Mouse (Mus musculus): ENCODE results near the gene Pgpep1. TPM values are rescaled to one million over a fixed set of nuclear protein-coding genes. Genes with fewer than 3 reads are reported as not detected.

The Pgpep1 gene
- total and polyA plus RNA-seq, 2 experiments, result 42.6 to 91.3 TPM

DNA sequence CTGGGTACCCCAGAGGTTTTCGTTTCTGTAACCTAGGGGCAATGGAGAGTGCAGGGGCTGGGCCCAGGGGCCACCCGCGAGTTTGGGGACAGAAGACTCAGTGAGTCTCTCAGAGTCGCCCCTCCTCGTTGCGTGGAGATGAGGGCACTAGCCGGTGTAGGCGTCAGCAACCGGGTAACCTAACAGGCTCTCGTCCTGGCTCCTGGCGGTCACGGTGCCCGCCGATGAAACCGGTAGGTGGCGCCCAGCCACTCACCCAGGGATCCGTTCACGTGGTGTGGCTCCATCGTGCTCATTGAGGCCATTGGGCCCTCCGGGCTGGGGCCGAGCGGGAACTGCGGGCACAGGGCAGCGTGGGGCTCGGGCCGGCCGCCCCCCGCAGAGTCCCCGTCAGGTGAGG, 61.9 kb downstream of the Pgpep1 start:
- Histone ChIP-seq H3K4me3 (ENCODE audit: insufficient read depth, low read depth, low read length) (no peak overlapping the region), H3K9ac (ENCODE audit: low read depth, low read length) (no peak overlapping the region), H3K79me2 (ENCODE audit: control insufficient read depth, insufficient read depth, low read length) (no peaks in the 10 kb centered on the region), H3K36me3 (ENCODE audit: control insufficient read depth, insufficient read depth, low read length) (no peaks in the 10 kb centered on the region), H3K4me1 (ENCODE audit: control insufficient read depth, insufficient read depth, low read length) (peaks cover 5% of the 10 kb centered on the region; the same call in 1 of the 2 replicates), H3K27me3 (ENCODE audit: control insufficient read depth, insufficient read depth, low read length) (no peaks in the 10 kb centered on the region), H3K27ac (replicated peaks; ENCODE audit: insufficient read depth, low read depth, low read length) (no peak overlapping the region)
- TF ChIP-seq POLR2A (IDR thresholded peaks at IDR 0.05; ENCODE audit: extremely low read depth, insufficient read depth, low read length) (no peak), CTCF (IDR thresholded peaks at IDR 0.05; ENCODE audit: low read depth, low read length) (peak; percentile 85)
- WGBS, result 20% methylated on average over 29 of the region's 29 CpGs
- DNase-seq (ENCODE audit: extremely low read depth, low read depth, low spot score), result peak; percentile 43

DNA sequence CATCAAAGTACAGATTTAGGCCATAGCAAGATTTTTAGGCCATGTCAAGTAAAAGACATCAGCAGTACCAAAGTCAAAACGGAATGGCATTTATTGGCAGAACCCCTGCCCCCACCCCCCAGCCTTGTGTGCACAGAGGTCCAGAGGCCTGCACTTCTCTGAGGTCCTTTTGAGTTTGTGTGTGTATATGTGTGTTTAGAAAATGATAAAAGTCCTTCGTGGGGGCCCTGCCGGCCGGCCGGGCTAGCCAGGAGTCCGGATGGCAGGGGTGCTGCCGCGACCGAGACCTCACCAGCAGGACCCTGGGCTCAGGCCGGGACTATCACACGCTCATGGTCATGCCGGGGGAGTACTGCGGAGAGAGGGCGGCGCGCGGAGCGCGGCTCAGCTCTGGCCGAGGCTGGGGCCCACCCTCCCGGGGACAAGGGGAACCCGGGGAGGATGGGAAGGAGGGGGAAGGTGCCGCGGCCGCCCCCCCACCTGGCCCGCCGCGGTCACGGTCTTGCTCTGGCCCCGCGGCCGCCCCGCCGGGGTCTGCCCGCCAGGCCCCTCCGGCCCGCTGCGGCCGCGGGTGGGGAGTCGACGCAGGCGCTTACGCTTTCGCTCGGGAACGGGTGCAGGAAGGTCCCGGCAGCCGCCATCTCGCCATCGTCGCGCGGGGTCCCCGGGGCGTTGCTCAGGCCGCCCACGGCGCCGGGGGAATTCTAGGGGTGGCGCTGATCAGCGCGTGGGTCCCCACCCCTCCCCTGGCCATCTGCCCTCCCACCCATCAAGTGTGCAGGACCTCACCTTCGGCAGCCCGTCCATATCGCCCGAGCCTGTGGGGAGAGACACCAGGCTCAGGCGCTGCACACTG, 62.5 kb downstream of the Pgpep1 start:
- Histone ChIP-seq H3K4me1 (ENCODE audit: control insufficient read depth, insufficient read depth, low read length) (peaks cover 11% of the 10 kb centered on the region), H3K27ac (replicated peaks; ENCODE audit: insufficient read depth, low read depth, low read length) (no peak overlapping the region), H3K4me3 (ENCODE audit: insufficient read depth, low read depth, low read length) (no peak overlapping the region; the same call in 1 of the 2 replicates), H3K79me2 (ENCODE audit: control insufficient read depth, insufficient read depth, low read length) (no peaks in the 10 kb centered on the region), H3K27me3 (ENCODE audit: control insufficient read depth, insufficient read depth, low read length) (no peaks in the 10 kb centered on the region), H3K9ac (ENCODE audit: low read depth, low read length) (no peak overlapping the region), H3K36me3 (ENCODE audit: control insufficient read depth, insufficient read depth, low read length) (no peaks in the 10 kb centered on the region)
- WGBS, result 43% methylated on average over 68 of the region's 68 CpGs
- DNase-seq (ENCODE audit: extremely low read depth, low read depth, low spot score), result no peak
- TF ChIP-seq CTCF (IDR thresholded peaks at IDR 0.05; ENCODE audit: low read depth, low read length), result no peak
- TF ChIP-seq POLR2A (IDR thresholded peaks at IDR 0.05; ENCODE audit: extremely low read depth, insufficient read depth, low read length), result no peak

DNA sequence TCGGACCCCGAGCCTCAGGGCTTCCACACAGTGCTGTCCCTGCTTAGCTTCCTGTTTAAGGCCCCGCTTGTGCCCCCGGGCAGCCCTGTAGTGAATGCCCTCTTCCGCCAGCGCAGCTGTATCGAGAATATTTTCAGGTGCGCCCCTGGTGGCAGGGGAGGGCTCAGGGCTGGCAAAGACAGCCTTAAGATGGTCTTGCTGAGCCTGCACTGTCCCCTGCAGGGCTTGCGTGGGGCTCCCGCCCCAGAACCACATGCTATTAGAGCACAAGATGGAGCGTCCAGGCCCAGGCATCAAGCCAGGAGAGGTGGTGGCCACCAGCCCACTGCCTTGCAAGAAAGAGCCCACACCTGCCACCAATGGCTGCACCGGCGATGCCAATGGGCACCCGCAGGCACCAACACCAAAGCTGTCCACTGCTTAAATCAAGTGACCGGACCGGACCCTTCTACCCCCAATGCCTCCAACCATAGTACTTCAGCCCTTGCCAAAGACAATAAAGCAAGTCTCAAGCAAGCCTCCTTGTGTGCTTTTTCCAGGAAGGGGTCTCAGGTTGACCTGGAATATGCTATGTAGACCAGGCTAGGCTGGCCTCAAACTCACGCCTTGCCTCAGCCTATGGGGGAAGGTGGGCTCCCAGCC, 63.3 kb downstream of the Pgpep1 start:
- Histone ChIP-seq H3K36me3 (ENCODE audit: control insufficient read depth, insufficient read depth, low read length) (no peaks in the 10 kb centered on the region), H3K27ac (replicated peaks; ENCODE audit: insufficient read depth, low read depth, low read length) (no peak overlapping the region), H3K4me3 (ENCODE audit: insufficient read depth, low read depth, low read length) (no peak overlapping the region), H3K27me3 (ENCODE audit: control insufficient read depth, insufficient read depth, low read length) (no peaks in the 10 kb centered on the region), H3K9ac (ENCODE audit: low read depth, low read length) (no peak overlapping the region), H3K79me2 (ENCODE audit: control insufficient read depth, insufficient read depth, low read length) (no peaks in the 10 kb centered on the region), H3K4me1 (ENCODE audit: control insufficient read depth, insufficient read depth, low read length) (peaks cover 15% of the 10 kb centered on the region)
- WGBS, result 97% methylated on average over 17 of the region's 17 CpGs
- TF ChIP-seq CTCF (IDR thresholded peaks at IDR 0.05; ENCODE audit: low read depth, low read length), result no peak
- TF ChIP-seq POLR2A (IDR thresholded peaks at IDR 0.05; ENCODE audit: extremely low read depth, insufficient read depth, low read length), result no peak
- DNase-seq (ENCODE audit: extremely low read depth, low read depth, low spot score), result no peak

Other genes starting within 250 kb of the Pgpep1 start
- gene Crtc1, start 220.8 kb downstream of the Pgpep1 start, total RNA-seq (2014; rRNA removed), result 1.2 and 1.9 TPM in 2 replicates
- 6.9 and 8.2 TPM in 2 replicates for gene Crtc1, start 220.8 kb downstream of the Pgpep1 start, polyA plus RNA-seq (2012; rRNA removed)
- gene Klhl26, start 183.4 kb downstream of the Pgpep1 start, total RNA-seq (2014; rRNA removed), result 3.5 and 4.5 TPM in 2 replicates
- 13.7 and 15.3 TPM in 2 replicates for gene Klhl26, start 183.4 kb downstream of the Pgpep1 start, polyA plus RNA-seq (2012; rRNA removed)
- gene Tmem59l, start 173.0 kb downstream of the Pgpep1 start, total RNA-seq (2014; rRNA removed), result 0.34 TPM in 1 of 2 replicates, not detected in the other
- gene Tmem59l, start 173.0 kb downstream of the Pgpep1 start, polyA plus RNA-seq (2012; rRNA removed), result 0.10 TPM in 1 of 2 replicates, not detected in the other
- gene Crlf1, start 167.2 kb downstream of the Pgpep1 start, total RNA-seq (2014; rRNA removed), result not detected in 2 replicates
- not detected in 2 replicates for gene Crlf1, start 167.2 kb downstream of the Pgpep1 start, polyA plus RNA-seq (2012; rRNA removed)
- 60.8 and 75.2 TPM in 2 replicates for gene Rex1bd, start 153.6 kb downstream of the Pgpep1 start, total RNA-seq (2014; rRNA removed)
- gene Rex1bd, start 153.6 kb downstream of the Pgpep1 start, polyA plus RNA-seq (2012; rRNA removed), result 141 and 152 TPM in 2 replicates
- gene Uba52, start 149.6 kb downstream of the Pgpep1 start, total RNA-seq (2014; rRNA removed), result 750 and 1,062 TPM in 2 replicates
- gene Uba52, start 149.6 kb downstream of the Pgpep1 start, polyA plus RNA-seq (2012; rRNA removed), result 596 and 770 TPM in 2 replicates
- 271 and 321 TPM in 2 replicates for gene Fkbp8, start 132.7 kb downstream of the Pgpep1 start, total RNA-seq (2014; rRNA removed)
- 455 and 489 TPM in 2 replicates for gene Fkbp8, start 132.7 kb downstream of the Pgpep1 start, polyA plus RNA-seq (2012; rRNA removed)
- gene Kxd1, start 132.4 kb downstream of the Pgpep1 start, total RNA-seq (2014; rRNA removed), result 36.7 and 42.6 TPM in 2 replicates
- 68.4 and 72.3 TPM in 2 replicates for gene Kxd1, start 132.4 kb downstream of the Pgpep1 start, polyA plus RNA-seq (2012; rRNA removed)
- gene Ell, start 120.9 kb downstream of the Pgpep1 start, total RNA-seq (2014; rRNA removed), result 10.0 and 13.6 TPM in 2 replicates
- gene Ell, start 120.9 kb downstream of the Pgpep1 start, polyA plus RNA-seq (2012; rRNA removed), result 19.6 and 25.0 TPM in 2 replicates
- 3.2 and 6.4 TPM in 2 replicates for gene Isyna1, start 66.0 kb downstream of the Pgpep1 start, total RNA-seq (2014; rRNA removed)
- gene Isyna1, start 66.0 kb downstream of the Pgpep1 start, polyA plus RNA-seq (2012; rRNA removed), result 9.4 and 16.6 TPM in 2 replicates
- 2.3 and 5.0 TPM in 2 replicates for gene Ssbp4, start 51.5 kb downstream of the Pgpep1 start, total RNA-seq (2014; rRNA removed)
- gene Ssbp4, start 51.5 kb downstream of the Pgpep1 start, polyA plus RNA-seq (2012; rRNA removed), result 13.5 and 16.4 TPM in 2 replicates
- gene Lrrc25, start 44.2 kb downstream of the Pgpep1 start, total RNA-seq (2014; rRNA removed), result 1.4 and 2.3 TPM in 2 replicates
- 2.5 and 7.0 TPM in 2 replicates for gene Lrrc25, start 44.2 kb downstream of the Pgpep1 start, polyA plus RNA-seq (2012; rRNA removed)
- 5.8 and 12.6 TPM in 2 replicates for gene Gdf15, start 27.9 kb downstream of the Pgpep1 start, total RNA-seq (2014; rRNA removed)
- 23.8 and 27.7 TPM in 2 replicates for gene Gdf15, start 27.9 kb downstream of the Pgpep1 start, polyA plus RNA-seq (2012; rRNA removed)
- gene Lsm4, start 12.9 kb upstream of the Pgpep1 start, total RNA-seq (2014; rRNA removed), result 30.8 and 35.4 TPM in 2 replicates
- 35.4 and 51.8 TPM in 2 replicates for gene Lsm4, start 12.9 kb upstream of the Pgpep1 start, polyA plus RNA-seq (2012; rRNA removed)
- gene Jund, start 38.6 kb upstream of the Pgpep1 start, total RNA-seq (2014; rRNA removed), result 26.6 and 36.6 TPM in 2 replicates
- gene Jund, start 38.6 kb upstream of the Pgpep1 start, polyA plus RNA-seq (2012; rRNA removed), result 111 and 120 TPM in 2 replicates
- gene Iqcn, start 43.1 kb upstream of the Pgpep1 start, total RNA-seq (2014; rRNA removed), result not detected in 2 replicates
- gene Iqcn, start 43.1 kb upstream of the Pgpep1 start, polyA plus RNA-seq (2012; rRNA removed), result not detected in 2 replicates
- 0.28 and 0.54 TPM in 2 replicates for gene Gm3336, start 58.2 kb upstream of the Pgpep1 start, total RNA-seq (2014; rRNA removed)
- 0.11 and 1.0 TPM in 2 replicates for gene Gm3336, start 58.2 kb upstream of the Pgpep1 start, polyA plus RNA-seq (2012; rRNA removed)
- gene Pde4c, start 63.3 kb upstream of the Pgpep1 start, total RNA-seq (2014; rRNA removed), result 10.6 and 16.3 TPM in 2 replicates
- 26.5 and 28.0 TPM in 2 replicates for gene Pde4c, start 63.3 kb upstream of the Pgpep1 start, polyA plus RNA-seq (2012; rRNA removed)
- gene Rab3a, start 94.3 kb upstream of the Pgpep1 start, total RNA-seq (2014; rRNA removed), result 2.7 and 4.1 TPM in 2 replicates
- gene Rab3a, start 94.3 kb upstream of the Pgpep1 start, polyA plus RNA-seq (2012; rRNA removed), result 10.4 and 11.9 TPM in 2 replicates
- gene Mpv17l2, start 100.6 kb upstream of the Pgpep1 start, total RNA-seq (2014; rRNA removed), result 13.7 and 20.9 TPM in 2 replicates
- 33.9 and 39.3 TPM in 2 replicates for gene Mpv17l2, start 100.6 kb upstream of the Pgpep1 start, polyA plus RNA-seq (2012; rRNA removed)
- gene Pik3r2, start 116.3 kb upstream of the Pgpep1 start, total RNA-seq (2014; rRNA removed), result 7.7 and 10.9 TPM in 2 replicates
- gene Pik3r2, start 116.3 kb upstream of the Pgpep1 start, polyA plus RNA-seq (2012; rRNA removed), result 38.2 and 53.9 TPM in 2 replicates
- 14.8 and 16.7 TPM in 2 replicates for gene Mast3, start 144.7 kb upstream of the Pgpep1 start, total RNA-seq (2014; rRNA removed)
- 21.2 and 29.0 TPM in 2 replicates for gene Mast3, start 144.7 kb upstream of the Pgpep1 start, polyA plus RNA-seq (2012; rRNA removed)
- gene Il12rb1, start 148.1 kb upstream of the Pgpep1 start, total RNA-seq (2014; rRNA removed), result 0.37 and 0.40 TPM in 2 replicates
- gene Il12rb1, start 148.1 kb upstream of the Pgpep1 start, polyA plus RNA-seq (2012; rRNA removed), result 0.34 and 0.60 TPM in 2 replicates
- 15.6 and 33.8 TPM in 2 replicates for gene Arrdc2, start 179.3 kb upstream of the Pgpep1 start, total RNA-seq (2014; rRNA removed)
- 25.7 and 29.5 TPM in 2 replicates for gene Arrdc2, start 179.3 kb upstream of the Pgpep1 start, polyA plus RNA-seq (2012; rRNA removed)
- 6.2 and 6.4 TPM in 2 replicates for gene Kcnn1, start 202.9 kb upstream of the Pgpep1 start, total RNA-seq (2014; rRNA removed)
- 8.4 and 10.6 TPM in 2 replicates for gene Kcnn1, start 202.9 kb upstream of the Pgpep1 start, polyA plus RNA-seq (2012; rRNA removed)
- gene Ccdc124, start 213.5 kb upstream of the Pgpep1 start, total RNA-seq (2014; rRNA removed), result 17.2 and 22.1 TPM in 2 replicates
- 34.0 and 34.4 TPM in 2 replicates for gene Ccdc124, start 213.5 kb upstream of the Pgpep1 start, polyA plus RNA-seq (2012; rRNA removed)
- not detected in 2 replicates for gene Slc5a5, start 232.4 kb upstream of the Pgpep1 start, total RNA-seq (2014; rRNA removed)
- not detected in 2 replicates for gene Slc5a5, start 232.4 kb upstream of the Pgpep1 start, polyA plus RNA-seq (2012; rRNA removed)
- gene Rpl18a, start 237.0 kb upstream of the Pgpep1 start, total RNA-seq (2014; rRNA removed), result 318 and 506 TPM in 2 replicates
- 1,953 and 2,350 TPM in 2 replicates for gene Rpl18a, start 237.0 kb upstream of the Pgpep1 start, polyA plus RNA-seq (2012; rRNA removed)
- 1.8 and 3.0 TPM in 2 replicates for gene Map1s, start 245.5 kb upstream of the Pgpep1 start, total RNA-seq (2014; rRNA removed)
- 4.6 and 8.7 TPM in 2 replicates for gene Map1s, start 245.5 kb upstream of the Pgpep1 start, polyA plus RNA-seq (2012; rRNA removed)